Mouse (Mus musculus): Measurements from ENCODE around the gene St6gal1.

GRCm38 (mm10) chr16:23372340-23372739 is 147.8 kb downstream of the St6gal1 start:
- TF ChIP-seq CTCF (IDR thresholded peaks at IDR 0.05; ENCODE audit: low read depth) (no peak), EP300 (optimal IDR thresholded peaks at IDR 0.05) (no peak)

All from stomach, postnatal 0 days (tissue).